Mouse (Mus musculus): ENCODE data around the gene Tuba4a.

GRCm38 (mm10) chr1:75214442-75214841 lies 5.2 kb downstream of the Tuba4a start:
- TF ChIP-seq CTCF (IDR thresholded peaks at IDR 0.05; ENCODE audit: borderline replicate concordance, insufficient read depth, low read depth, low read length) (no peak), POLR2A (IDR thresholded peaks at IDR 0.05; ENCODE audit: borderline replicate concordance, insufficient read depth, low read length) (no peak)
